Mouse (Mus musculus): Measurements from ENCODE around the gene Rad1.

Gene Rad1

DNA sequence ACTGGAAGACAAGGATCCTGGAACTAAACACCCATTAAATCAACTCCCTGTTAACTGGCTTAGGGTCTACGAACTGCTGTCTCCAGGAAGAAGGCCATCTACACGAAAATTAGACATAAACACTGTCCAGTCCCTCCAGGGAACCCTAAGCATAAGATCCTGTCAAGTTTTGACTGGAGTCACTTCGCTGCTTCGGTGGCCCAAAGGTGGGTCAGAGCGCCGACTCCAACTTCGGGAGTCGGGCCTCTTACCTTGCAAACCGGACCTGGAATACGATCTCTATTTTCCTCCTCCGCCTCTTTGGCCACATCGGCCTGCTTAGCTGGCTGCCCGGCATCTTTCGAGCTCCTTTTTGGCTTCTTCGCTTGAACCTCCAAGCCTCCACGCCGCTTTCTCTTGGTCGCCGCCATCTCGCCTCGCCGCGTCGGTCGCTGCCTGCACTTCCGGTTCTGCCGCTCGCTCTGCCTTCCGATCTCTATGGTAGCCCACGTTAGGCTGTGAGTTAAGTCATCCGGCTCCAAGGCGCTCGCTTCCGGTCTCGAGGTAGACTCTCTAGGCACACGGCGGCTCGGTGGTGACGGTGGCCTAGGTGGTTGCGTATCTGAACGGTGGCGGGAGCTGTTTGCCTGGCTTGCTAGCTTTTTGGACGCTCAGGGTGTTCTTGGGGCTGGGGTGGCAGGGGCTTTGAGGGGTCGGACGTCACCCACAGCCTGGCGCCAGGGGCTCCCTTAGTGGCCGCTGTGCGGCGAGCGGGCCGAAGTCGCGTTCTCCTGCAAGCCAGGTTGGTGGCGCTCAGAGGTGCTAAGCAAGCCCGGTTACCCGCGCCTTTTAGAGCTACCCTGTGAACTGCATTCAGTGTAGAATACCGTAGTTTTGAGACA is at the start of gene Rad1, which contains the start of gene Brix1:
TSS of gene Rad1 (plus strand) at position 535 of the 881 bp plus-strand sequence.
TSS of gene Brix1 (minus strand) at position 464 of the 881 bp plus-strand sequence.
- in situ Hi-C loops (cut with MboI; ENCODE audit: unreplicated experiment in 2 of 2), result loop anchor here (10.0 to 25.0 kb wide), 3 partner anchors 1031 to 1502 kb away; partner anchors contain the start of gene Sub1 (in 1 of the 2)

DNA sequence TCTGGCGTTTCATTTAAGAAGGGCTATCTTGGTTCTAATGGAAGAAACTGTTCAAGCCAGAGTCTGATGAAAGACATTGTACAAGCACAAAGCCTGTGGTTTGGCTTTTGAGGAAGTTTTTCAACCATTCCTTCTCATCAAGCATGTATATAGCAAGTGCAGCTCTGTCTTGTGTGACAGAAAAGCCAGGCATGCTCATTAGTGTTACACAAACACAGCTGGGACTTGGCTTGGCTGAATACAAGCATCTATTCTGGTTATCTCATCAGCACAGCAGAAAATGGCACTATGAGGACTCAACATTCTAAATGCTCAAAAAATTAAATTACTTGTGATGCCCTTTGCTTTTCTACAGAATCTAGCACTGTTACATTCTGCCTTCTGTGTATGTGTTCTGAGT is 48.9 kb upstream of the Rad1 start:
- in situ Hi-C loops (cut with MboI; ENCODE audit: unreplicated experiment in 2 of 2), result no loop called here

DNA sequence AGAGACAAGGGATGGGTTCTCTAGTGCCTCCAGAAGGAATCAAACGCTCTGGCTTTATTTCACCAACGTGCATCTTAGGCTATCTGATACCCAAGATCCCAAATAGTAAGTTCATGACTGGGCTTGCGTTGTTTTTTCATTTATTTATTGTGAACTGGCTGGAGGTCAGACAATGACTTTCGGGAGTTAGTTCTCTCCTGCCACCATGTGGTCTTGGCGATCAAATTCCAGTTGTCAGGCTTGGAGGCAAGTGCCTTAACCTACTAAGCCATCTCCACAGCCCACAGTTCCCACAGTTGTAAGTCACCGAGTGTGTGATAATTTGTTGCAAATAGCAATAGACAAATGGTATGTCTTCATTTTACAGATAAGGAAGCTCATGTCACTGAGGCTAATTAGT is 45.9 kb upstream of the Rad1 start:
- in situ Hi-C loops (cut with MboI; ENCODE audit: unreplicated experiment in 2 of 2), result loop anchor here in 1 of 2 experiments (10.0 kb wide), 2 partner anchors 685 to 985 kb away; no protein-coding TSS in a partner anchor

DNA sequence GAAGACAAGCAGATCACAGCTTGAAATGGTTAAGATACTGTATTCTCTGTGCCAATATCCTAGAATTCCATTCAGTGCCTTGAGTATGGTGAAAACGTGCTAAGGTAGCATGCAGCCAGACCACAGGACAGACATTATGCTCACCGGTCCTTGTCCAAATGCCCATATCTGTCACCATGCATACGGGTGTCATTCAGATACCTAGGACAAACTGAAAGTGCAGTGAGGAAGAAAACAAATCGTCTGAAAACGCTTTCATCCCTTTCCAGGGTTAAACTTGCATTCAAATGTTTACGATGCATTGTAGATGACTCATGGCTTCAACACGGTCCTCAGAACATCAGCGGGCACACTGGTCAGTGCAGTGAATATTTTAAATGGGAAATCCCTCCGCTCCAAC is 44.3 kb upstream of the Rad1 start:
- in situ Hi-C loops (cut with MboI; ENCODE audit: unreplicated experiment in 2 of 2), result loop anchor here in 1 of 2 experiments (10.0 kb wide), 2 partner anchors 687 to 987 kb away; no protein-coding TSS in a partner anchor

DNA sequence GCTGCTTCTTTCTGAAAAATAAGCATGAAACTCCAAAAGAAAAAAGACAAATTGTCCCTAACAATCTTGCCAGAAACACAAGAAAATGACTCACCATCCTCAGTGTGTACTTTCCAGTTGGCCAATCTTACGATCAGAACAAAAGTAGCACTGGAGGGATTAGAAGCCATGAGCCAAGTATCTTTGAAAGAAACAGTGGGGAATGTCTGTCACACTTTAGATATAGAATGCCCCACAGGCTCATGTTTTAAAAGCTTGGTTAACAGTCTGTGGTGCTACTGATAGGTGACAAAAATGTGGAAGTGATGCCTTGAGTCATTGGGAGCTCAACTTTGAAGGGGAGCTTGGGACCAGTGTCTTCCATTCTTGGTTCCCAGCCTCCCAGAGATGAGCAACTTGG is 43.5 kb upstream of the Rad1 start:
- in situ Hi-C loops (cut with MboI; ENCODE audit: unreplicated experiment in 2 of 2), result loop anchor here in 1 of 2 experiments (10.0 kb wide), 2 partner anchors 687 to 987 kb away; no protein-coding TSS in a partner anchor

DNA sequence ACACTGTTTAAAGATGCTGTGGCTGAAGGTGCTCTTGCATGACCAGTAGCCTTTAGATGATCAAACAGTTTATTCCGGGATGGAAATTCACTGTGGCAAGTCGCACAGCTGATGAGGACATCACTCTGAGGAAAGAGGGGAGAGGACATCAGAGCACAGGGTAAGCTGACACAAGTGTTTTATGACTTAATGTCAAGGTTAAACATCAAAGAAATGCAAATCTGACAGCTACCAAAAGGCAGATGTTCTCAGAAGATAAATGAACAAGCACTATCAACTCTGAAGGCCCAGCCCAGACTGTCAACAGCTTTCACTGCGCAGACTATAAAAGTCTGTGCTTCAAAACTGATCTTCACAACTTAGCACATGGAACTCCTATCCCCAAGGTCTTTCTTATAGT is 38.7 kb upstream of the Rad1 start:
- in situ Hi-C loops (cut with MboI; ENCODE audit: unreplicated experiment in 2 of 2), result loop anchor here in 1 of 2 experiments (10.0 kb wide), 2 partner anchors 692 to 992 kb away; no protein-coding TSS in a partner anchor

DNA sequence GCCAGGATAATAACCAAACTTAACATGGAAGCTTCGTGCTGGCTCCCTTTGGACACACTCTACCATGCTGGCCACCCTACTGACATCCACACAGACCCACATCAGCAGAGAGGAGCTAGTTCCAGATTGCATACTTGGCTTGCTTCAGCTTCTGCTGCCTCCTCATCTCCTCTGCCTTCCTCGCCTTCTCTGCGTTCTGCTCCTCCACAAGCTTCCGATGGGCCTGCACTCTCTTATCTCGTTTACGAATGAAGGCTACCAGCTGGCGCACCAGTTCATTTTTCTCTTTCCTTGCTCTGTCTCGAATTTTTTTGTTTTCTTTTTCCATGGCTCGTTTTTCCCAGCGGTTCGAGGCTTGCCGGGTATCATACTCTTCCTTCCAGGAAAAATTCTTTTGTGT is 24.8 kb upstream of the Rad1 start:
- in situ Hi-C loops (cut with MboI; ENCODE audit: unreplicated experiment in 2 of 2), result no loop called here

DNA sequence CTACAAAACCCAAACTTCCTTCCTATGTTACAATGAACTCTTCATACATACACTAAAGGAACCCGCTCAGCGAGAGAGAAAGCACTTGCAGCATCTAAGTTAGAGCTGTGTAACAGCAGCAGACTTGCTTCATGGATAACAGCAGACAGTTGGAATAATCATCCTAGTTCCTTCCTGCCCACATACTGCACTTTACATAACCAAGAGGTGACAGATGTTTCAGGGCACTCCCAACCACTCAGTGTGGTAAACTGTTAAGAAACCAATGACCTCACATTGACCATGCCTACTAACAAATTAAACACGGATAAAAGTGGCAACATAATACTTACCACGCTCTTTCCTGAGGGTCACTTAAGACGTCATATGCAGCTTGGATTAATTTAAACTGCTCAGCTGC is 22.3 kb upstream of the Rad1 start:
- in situ Hi-C loops (cut with MboI; ENCODE audit: unreplicated experiment in 2 of 2), result no loop called here

DNA sequence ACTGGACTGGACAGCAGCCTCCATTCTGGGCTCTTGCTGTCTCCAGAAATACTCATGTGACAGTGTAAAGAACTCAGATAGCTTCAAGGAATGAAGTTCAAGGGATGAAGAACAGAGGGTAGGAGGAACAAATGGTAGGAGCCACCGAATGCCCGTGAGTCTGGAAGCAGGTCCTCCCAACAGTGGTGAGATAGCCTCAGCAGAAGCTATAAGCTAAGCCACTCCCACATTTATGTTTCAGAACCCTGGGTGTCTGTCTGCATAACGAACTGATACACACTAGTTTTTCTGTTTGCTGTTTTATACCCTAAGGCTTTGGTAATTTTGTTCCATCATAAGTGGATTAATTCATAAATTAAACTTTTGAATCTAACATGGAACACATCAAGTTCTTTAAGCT is 21.1 kb upstream of the Rad1 start:
- in situ Hi-C loops (cut with MboI; ENCODE audit: unreplicated experiment in 2 of 2), result no loop called here

DNA sequence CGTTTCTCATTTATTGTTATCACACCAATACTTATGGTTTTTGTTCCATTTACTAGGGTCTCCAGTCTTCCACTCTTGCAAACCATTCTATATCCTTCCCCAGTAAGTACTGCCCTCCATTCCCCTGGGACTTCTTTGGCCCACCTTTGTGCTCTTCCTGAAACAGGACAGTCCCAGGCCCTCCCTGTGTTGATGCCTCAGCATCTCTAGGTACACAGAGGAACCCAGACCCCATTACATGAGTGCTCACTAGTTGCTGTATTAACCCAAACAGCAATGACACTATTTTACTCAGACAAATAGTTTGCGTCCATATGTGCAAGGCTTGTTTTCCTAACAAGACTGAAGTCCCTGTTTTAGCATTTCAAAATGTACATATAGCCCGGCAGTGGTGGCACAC is 17.1 kb upstream of the Rad1 start:
- in situ Hi-C loops (cut with MboI; ENCODE audit: unreplicated experiment in 2 of 2), result no loop called here

DNA sequence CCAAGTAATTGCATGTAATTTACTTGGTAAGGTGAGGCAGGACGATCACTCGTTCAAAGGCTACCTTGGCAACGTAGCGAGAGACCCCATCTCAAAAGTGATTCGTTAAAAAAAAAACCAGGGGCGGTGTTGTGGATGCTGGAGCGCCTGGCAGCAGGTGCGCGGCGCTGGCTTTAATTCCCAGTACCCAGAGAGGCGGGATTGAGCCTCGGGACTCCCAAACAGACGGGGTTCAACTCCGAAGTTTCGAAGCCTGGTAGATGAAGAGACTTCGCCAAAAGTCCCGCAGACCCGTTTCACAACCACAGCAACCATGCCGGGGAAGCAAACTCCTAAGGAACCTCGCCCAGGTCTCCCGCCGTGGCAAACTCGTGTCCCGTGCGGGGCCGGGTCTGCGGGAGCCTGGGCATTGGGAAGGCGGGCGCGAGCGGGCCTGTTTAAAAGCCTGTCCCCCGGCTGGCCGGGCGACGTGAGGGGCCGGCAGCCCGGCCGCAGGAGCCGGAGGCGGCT is 16.1 kb upstream of the Rad1 start:
- in situ Hi-C loops (cut with MboI; ENCODE audit: unreplicated experiment in 2 of 2), result loop anchor here in 1 of 2 experiments (10.0 kb wide), 1 partner anchor 725 kb away; the partner anchor contains the start of gene Spef2

DNA sequence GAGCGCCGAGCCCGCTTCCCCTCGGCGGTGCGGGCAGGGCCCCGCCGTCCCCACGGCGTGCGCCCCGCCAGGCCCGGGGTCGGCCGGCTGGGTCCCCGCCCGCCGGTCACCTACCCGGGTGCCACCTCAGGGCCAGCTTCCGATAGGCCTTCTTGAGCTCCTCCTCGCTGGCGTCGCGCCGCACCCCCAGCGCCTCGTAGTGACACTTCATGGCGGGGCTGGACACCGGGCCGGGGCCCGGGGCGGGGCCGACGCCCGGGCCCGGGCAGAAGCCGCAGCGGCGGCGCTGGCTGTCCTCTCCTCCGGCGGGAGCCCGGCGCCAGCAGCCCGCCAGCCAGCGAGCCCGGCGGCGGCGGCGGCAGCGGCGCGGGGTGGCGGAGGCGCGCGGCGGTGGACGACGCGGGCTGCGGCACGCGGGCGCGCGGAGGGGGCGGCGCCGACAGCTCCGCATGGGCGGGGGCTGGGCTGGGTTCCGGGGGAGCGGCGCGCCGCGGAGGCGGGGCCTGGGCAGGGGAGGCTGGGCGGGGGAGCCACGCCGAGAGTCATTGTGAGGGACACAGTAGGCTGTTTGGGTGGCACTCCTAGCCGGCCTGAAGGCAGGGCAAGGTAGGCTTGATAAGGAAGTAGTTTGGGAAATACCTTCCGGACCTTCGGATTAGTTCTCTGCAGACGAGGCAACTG is 15.5 kb upstream of the Rad1 start, which contains the start of gene Dnajc21:
TSS of gene Dnajc21 (minus strand) at position 366 of the 681 bp plus-strand sequence.
- in situ Hi-C loops (cut with MboI; ENCODE audit: unreplicated experiment in 2 of 2), result loop anchor here in 1 of 2 experiments (10.0 kb wide), 1 partner anchor 725 kb away; the partner anchor contains the start of gene Spef2

DNA sequence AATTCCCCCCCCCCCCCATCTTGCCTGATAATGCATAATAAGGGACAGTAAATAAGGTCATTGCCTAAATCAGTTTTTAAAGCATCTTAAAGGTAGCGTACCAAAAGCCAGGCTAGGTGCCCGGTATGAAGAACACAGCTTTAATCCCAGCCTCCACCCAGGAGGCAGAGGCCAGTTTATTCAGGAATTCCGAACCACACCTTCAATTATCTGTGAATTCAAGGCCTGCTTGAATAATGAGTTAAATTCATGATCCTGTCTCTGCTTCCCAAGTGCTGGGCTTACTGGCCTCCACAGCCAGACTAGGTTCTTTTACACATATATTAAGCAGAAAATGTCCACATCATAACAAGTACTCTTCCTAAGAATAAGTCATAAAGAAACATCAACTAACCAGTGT is 14.9 kb upstream of the Rad1 start:
- in situ Hi-C loops (cut with MboI; ENCODE audit: unreplicated experiment in 2 of 2), result loop anchor here in 1 of 2 experiments (10.0 kb wide), 1 partner anchor 726 kb away; the partner anchor contains the start of gene Spef2

DNA sequence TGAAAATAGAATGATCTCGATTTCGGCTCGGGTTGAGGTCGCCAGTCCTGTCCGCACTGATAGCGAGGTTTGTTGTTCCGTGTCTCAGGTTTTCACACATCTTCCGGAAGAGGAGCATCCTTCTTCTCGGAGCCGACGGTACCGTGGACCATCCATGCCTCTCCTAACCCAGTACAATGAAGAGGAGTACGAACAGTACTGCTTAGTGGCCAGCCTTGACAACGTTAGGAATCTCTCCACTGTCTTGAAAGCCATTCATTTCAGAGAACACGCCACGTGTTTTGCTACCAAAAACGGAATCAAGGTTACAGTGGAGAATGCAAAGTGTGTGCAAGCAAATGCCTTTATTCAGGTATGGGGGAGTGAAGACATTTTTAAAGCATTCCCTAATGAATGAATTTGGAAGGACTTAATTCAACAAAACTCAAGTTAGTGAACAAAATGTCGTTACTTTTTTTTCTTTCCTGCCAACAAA is 584 bp downstream of the Rad1 start:
- in situ Hi-C loops (cut with MboI; ENCODE audit: unreplicated experiment in 2 of 2), result loop anchor here (10.0 to 25.0 kb wide), 3 partner anchors 1032 to 1501 kb away; partner anchors contain the start of gene Sub1 (in 1 of the 2)

DNA sequence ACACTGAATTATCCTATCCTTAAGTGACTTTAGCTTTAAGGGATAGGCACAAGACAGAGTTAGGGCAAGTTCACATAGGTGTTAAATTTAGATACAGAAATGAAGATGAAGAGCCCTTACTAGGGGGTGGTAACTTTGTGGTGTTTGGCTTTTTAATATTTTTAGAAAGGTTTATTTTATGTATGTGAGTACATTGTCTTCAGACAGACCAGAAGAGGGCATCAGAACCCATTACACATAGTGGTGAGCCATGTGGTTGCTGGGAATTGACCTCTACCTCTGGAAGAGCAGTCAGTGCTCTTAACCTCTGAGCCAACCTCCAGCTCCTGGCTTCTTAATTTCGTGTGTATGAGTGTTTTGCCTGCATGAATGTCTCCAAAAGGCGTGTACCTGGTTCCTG is 1.4 kb downstream of the Rad1 start:
- in situ Hi-C loops (cut with MboI; ENCODE audit: unreplicated experiment in 2 of 2), result loop anchor here (10.0 to 25.0 kb wide), 3 partner anchors 1032 to 1500 kb away; partner anchors contain the start of gene Sub1 (in 1 of the 2)

DNA sequence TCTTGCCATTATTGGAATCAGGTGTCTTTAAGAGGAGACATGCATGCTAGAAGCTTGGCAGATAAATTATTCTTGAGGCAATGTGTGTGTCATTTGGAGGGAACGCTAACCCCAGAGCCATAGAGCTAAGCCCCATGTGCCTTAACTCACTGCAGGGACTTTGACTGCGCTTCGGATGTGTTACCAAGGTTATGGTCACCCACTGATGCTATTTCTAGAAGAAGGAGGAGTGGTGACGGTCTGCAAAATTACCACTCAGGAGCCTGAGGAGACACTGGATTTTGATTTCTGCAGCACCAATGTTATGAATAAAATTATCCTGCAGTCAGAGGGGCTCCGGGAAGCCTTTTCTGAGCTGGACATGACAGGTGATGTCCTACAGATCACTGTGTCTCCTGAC is 4.3 kb downstream of the Rad1 start:
- in situ Hi-C loops (cut with MboI; ENCODE audit: unreplicated experiment in 2 of 2), result loop anchor here (10.0 to 25.0 kb wide), 2 partner anchors 375 to 1497 kb away; partner anchors contain the start of gene Sub1 (in 1 of the 2)

DNA sequence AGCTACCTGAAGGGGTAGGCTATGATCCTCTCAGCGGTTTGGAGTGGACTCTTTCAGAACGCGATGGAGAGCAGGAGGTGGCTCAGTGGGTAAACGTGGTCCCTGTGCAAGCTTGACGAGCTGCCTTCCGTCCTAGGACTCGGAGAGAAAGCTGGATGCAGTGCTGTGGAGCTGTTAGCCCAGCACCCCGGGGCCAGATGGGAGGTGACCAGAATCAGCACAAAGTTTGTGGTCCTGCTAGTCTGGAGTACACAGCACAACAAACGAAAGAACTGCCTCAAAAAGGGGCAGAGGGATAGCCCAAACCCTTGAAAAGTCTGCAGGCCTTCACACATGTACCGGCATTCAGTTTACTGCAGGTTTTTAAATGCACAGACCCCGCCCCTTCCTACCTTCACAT is 10.1 kb downstream of the Rad1 start:
- in situ Hi-C loops (cut with MboI; ENCODE audit: unreplicated experiment in 2 of 2), result loop anchor here (5.0 to 25.0 kb wide), 3 partner anchors 369 to 1491 kb away; partner anchors contain the start of gene Sub1 (in 1 of the 2)

DNA sequence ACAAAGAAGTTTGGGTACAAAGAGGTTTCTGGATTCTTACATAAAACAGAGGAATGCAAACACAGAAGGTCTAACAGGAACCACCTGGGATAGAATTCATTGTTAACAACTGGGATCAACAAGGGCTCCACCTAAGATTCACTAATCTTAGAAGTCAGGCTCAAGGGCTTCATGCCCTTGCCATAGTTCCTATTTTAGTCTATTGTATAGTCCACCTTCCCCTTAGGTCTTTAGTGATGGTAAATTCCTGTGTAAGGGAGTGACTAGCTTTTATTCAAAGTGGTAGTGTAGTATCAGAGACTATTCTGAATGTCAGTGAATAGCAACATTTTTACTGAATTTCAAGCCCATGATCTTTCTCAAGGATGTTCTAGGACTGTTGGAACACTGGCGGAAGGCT is 10.9 kb downstream of the Rad1 start:
- in situ Hi-C loops (cut with MboI; ENCODE audit: unreplicated experiment in 2 of 2), result loop anchor here (5.0 to 25.0 kb wide), 3 partner anchors 368 to 1491 kb away; partner anchors contain the start of gene Sub1 (in 1 of the 2)

DNA sequence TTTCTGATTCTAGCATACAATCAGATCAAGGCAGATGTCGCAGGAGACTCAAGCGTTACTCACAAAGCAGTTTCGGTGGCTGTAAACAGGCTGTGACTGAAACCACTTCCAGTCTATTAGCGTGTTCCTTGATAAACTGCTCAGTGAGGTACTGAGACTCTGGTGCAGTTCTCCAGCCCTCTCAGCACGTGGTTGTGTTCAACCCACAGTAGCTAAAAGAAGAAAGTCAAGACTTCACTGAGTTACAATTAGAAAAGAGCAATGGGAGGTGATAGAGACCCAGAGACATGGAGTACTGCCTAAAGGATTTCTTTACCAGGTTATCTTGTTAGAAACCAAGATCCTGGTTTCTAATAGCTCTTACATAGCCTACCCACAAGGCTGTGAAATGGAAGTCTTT is 13.8 kb downstream of the Rad1 start:
- in situ Hi-C loops (cut with MboI; ENCODE audit: unreplicated experiment in 2 of 2), result loop anchor here (5.0 to 25.0 kb wide), 3 partner anchors 365 to 1488 kb away; partner anchors contain the start of gene Sub1 (in 1 of the 2)

DNA sequence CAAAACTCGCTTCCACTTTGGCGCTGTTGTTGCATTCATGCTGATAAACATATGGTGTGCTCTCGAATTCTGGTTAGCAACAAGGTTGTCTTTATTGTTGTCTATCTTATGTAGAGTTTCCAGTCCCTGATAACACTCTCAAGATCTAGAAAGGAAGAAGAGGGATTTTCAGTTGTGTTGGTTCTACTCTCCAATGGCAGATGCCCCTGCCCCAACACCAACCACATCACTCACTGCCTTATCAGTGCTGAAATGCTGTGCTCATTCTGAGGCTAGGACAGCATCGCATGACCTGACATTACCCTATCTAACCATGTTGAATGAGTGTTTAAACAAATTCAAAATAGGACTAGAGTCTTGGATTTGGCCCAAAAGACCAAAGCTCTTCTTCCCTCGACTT is 14.2 kb downstream of the Rad1 start:
- in situ Hi-C loops (cut with MboI; ENCODE audit: unreplicated experiment in 2 of 2), result loop anchor here in 1 of 2 experiments (25.0 kb wide), 1 partner anchor 812 kb away; no protein-coding TSS in a partner anchor

Data from v-Abl transformed pro-B cells (cell line).